Mouse (Mus musculus): ENCODE measurements around the gene Wipf1. TPM values are rescaled to one million over a fixed set of nuclear protein-coding genes. Genes with fewer than 3 reads are reported as not detected.
A peak's percentile ranks its signal among the peaks of the same experiment; 100 is the strongest.
"Not testable (repeated sequence)": the region's sequence is repeated elsewhere in the genome, so short reads cannot be mapped to it uniquely, and the experiment has no call there.

Wipf1 gene
- total RNA-seq, 2 experiments from 2014 or later: 12.0 to 12.8 TPM

DNA sequence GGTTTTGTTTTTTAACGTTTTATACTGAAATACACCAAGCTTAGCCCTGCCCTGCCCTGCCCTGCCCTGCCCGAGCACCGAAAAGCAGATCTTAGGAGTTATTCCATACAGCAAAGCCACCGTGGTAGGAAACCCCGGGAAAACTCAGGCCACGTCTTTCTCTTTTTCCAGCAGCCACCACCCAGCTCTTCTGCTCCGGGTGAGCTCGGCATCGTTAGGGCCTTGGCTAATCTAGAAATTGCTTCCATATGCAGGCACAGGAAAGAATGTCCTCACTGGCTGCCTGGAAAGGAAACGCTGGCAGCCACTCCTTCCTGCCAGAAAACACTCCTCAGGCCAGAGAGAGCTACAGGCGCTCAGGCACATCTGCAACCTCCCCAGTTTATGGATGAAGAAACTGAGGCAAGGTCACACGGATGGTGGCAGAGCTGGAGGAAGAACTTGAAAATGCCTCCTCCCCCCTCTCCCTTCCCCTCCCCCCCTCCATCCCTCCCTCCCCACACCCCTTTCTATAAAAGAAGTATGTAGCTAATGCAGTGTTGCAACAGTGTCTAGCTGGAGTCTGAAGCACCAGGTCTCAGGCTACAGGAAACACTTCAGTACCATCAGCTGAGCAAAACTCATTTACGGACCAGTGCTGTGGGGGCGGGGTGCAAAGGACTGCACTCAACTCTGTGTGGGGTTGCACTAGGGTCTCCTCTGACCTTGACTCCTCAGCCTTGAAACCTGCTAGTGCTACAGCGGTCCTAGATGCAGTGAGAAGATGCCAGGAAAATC lies 20.1 kb downstream of the Wipf1 start:
- DNase-seq (ENCODE audit: low spot score in 2 of 2): no peak

GRCm38 (mm10) chr2:73507886-73508285 lies 21.6 kb downstream of the Wipf1 start:
- no peak for DNase-seq (ENCODE audit: low spot score in 2 of 2)

GRCm38 (mm10) chr2:73506337-73506736 lies 23.2 kb downstream of the Wipf1 start:
- DNase-seq (ENCODE audit: low spot score in 2 of 2): not testable (repeated sequence)

- no peak for DNase-seq (ENCODE audit: low spot score in 2 of 2)
These were observed 26.6 kb downstream of the Wipf1 start for GRCm38 (mm10) chr2:73502863-73503429.

DNA sequence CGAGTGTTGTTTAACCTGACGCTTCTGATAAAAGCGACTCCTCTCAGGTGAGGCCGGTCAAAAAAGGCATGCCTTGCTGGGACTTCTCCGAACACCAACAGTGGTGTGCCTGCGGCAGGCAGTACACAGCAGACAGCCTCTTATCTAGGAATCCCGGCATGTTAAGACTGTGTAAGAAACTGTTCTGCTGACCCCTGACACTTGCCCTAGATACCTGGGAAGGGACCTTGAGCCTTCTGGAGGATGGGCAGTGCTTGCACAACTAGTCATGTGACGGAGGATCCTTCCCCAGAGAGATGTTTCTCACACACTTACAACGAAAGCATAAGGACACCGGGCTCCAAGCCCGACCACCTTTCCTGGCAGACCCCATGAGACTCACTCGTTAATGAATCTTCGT lies 28.7 kb downstream of the Wipf1 start:
- no peak for DNase-seq (ENCODE audit: low spot score in 2 of 2)

- no peak for DNase-seq (ENCODE audit: low spot score in 2 of 2)
These were observed 31.2 kb downstream of the Wipf1 start for GRCm38 (mm10) chr2:73498322-73498721.

- no peak for DNase-seq (ENCODE audit: low spot score in 2 of 2)
These were observed 32.0 kb downstream of the Wipf1 start for GRCm38 (mm10) chr2:73497572-73497971.

DNA sequence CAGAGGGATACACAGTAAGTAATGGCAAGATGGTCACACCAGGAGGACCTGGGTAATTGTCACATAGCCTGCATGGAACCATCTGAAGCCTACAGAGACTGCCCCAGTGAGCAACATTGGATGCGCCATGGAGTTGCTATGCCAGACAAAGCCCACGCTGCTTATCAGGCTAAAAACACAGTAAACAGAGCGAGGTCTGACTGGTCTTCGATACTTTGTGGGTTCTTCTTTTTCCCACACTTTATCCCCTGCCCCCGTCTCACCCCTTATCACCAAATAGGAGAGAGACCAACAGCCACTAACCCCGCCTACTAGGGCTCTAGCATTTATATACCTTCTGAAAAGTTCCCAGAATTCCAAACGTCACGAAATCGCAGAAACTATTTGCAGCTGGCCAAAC lies 32.6 kb downstream of the Wipf1 start:
- no peak for DNase-seq (ENCODE audit: low spot score in 2 of 2)

GRCm38 (mm10) chr2:73496329-73496685 lies 33.2 kb downstream of the Wipf1 start:
- DNase-seq (ENCODE audit: low spot score in 2 of 2): no peak

DNA sequence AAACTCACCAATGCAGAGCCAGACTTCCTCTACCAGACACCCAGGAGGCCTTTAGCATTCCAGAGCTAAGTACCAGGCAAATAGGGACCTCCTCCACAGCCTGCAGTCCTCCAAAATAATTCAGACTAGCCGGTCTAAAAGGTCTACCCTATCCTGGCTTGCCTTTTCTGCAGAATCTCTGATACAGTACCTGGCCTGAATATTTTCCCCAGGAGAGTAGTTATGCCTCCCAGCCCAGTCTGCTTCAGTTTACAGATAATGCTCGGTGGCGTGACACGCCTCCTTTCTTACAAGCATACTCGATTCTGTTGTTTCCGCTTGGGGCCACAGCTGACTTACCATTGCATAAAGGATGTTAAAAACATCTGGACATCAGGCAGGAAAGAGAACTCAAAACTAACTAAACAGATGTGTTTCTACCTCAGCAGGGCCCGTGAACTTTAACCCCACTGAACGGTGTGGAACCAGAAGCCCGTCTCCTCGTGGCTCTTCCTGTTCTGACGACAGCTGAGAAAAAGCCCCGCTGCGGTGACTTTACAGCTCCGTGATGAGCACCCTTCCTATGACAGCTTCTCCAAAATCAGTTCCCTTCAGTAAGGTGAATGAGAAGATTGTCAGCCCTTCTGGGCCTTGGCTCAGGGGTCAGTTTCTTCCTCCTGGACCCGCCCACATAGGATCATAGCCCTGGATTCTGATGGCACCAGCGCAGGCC lies 33.8 kb downstream of the Wipf1 start:
- DNase-seq (ENCODE audit: low spot score in 2 of 2): no peak

DNA sequence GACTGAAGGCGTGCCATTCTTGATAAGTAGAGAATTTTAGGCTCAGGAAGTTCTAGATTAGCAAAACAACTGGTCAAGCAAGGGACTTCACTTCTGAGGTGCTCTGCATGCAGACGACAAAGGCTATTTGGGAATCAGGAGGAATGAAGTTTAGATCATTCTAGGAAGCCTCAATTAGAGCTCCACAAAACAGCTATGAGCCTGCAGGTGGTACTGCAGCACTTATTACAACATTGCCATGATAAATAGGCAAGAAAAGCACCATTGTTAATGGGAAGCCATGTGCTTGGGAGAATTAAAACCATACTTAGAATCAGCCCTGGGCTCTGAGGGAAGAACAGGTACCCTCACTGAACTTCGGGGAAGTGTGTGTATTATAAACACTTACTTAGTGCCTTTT lies 36.0 kb downstream of the Wipf1 start:
- no peak for DNase-seq (ENCODE audit: low spot score in 2 of 2)

- DNase-seq (ENCODE audit: low spot score in 2 of 2): peak; percentile 36 to 55
These were observed 37.9 kb downstream of the Wipf1 start for GRCm38 (mm10) chr2:73491442-73492241.

DNA sequence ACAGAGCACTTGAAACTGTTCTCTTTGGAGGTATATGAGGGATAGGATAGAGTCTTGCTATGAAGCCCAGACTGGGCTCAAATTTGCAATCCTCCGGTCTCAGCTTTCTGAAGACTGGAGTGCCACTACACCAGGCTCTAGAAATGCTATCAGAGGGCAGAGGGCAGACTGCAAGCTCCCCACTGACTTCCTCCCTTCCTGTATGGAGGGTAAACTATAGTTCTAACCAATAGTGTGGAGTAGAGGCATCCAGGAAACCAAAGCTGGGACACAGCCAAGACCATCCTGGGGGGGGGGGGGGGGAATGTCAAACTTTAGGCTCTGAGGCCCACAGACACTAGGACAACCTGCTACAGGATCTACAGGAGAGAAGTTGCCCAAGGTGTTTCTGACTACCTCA lies 39.1 kb downstream of the Wipf1 start:
- no peak for DNase-seq (ENCODE audit: low spot score in 2 of 2)

GRCm38 (mm10) chr2:73486120-73486601 lies 43.4 kb downstream of the Wipf1 start:
- no peak for DNase-seq (ENCODE audit: low spot score in 2 of 2)

GRCm38 (mm10) chr2:73485236-73486119 lies 44.1 kb downstream of the Wipf1 start:
- DNase-seq (ENCODE audit: low spot score in 2 of 2): no peak

DNA sequence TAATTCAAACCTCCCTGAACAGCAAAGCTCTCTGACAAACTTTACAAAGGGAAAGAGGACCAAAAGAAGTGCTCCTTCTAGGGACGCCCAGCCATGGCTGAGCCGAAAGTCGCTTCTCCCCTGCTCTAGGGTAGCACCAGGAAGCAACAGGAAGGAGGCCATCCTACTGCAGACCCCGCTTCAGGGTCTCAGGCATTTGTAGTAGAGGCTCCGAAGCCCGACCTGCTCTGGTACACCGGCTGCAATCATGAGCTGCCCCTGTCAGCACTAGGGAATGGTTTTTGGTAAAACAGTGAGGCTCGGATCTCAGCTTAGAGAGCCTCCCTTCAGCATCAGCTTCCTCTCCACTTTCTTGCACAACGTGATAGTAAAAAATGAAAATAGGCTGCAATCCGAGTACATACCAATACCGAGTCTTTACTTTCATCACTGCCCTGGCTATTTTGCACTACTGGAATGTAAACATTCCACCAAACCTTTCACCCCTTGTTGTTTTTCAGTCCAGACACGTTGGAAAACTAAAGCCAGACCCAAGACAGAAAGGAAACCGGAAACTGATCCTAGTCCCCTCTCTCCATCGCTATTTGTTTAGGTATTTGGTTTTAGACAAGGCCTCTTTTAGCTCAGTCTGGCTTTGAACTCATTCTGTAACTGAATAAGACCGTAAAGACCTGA lies 44.8 kb downstream of the Wipf1 start:
- no peak for DNase-seq (ENCODE audit: low spot score in 2 of 2)

- no peak for DNase-seq (ENCODE audit: low spot score in 2 of 2)
These were observed 50.7 kb downstream of the Wipf1 start for GRCm38 (mm10) chr2:73478805-73479204.

- no peak for DNase-seq (ENCODE audit: low spot score in 2 of 2)
These were observed 52.0 kb downstream of the Wipf1 start for GRCm38 (mm10) chr2:73477501-73477900.

GRCm38 (mm10) chr2:73475519-73475918 lies 54.0 kb downstream of the Wipf1 start:
- DNase-seq (ENCODE audit: low spot score in 2 of 2): no peak

GRCm38 (mm10) chr2:73472130-73472529 lies 57.4 kb downstream of the Wipf1 start:
- DNase-seq (ENCODE audit: low spot score in 2 of 2): no peak

All from layer of hippocampus, postnatal 14 days (tissue).